Mouse (Mus musculus): ENCODE measurements around the gene H2al2a.

DNA sequence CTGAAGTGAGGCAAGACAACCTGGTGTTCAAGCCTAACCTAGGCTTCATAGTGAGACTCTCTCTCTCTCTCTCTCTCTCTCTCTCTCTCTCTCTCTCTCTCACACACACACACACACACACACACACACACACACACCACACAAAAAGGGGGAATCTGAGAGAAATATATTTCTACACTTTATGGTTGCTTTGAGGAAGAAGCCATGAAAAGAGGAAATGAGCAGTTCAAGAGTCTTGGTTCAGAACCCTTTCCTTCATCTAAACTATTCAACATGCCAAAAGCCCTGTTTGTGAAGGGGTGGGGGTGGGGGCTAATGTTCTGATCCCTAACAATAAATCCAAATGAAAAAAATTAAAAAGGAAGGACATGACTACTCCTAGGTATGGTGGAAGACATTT lies 7.2 kb downstream of the H2al2a start:
- no peak for TF ChIP-seq CTCF (IDR thresholded peaks at IDR 0.05)
- TF ChIP-seq POLR2A (IDR thresholded peaks at IDR 0.05; ENCODE audit: insufficient read depth, low read depth, low read length): no peak
